Mouse (Mus musculus): ENCODE results near the gene Clip4.

The Clip4 gene

DNA sequence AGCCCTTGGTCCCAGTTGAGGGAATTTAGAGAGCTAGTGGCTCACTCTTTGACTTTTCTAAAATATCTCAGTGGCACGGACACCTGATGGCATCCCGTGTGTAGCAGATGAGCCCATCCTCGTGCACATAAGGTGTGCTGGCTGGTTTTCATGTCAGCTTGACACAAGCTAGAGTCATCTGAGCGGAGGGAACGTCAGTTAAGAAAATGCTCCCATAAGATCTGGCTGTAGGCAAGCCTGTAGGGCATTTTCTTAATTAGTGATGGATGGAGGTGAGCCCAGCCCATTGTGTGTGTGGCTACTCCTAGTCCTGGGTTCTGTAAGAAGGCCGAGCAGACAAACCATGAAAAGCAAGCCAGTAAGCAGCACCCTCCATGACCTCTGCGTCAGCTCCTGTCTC is 103.7 kb downstream of the Clip4 start:
- DNase-seq (ENCODE audit: low read depth, low spot score) = no peak

DNA sequence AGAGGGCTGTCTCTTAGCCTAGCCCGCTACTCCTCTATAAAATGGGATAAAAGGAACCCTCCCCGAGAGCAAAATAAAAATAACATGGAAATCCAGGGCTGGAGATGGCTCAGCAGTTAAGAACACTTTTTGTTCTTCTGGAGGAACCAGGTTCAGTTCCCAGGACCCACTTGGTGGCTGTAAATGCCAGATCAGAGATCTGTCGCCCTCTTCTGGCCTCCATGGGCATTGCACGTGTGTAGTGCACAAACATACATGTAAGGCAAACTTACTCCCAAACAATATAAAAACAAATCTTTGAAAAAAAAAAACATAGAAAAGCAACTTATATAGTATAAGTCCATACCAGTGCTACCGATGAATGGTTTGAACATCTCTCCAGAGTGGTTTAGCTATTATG is 104.7 kb downstream of the Clip4 start:
- DNase-seq (ENCODE audit: low read depth, low spot score) = no peak

DNA sequence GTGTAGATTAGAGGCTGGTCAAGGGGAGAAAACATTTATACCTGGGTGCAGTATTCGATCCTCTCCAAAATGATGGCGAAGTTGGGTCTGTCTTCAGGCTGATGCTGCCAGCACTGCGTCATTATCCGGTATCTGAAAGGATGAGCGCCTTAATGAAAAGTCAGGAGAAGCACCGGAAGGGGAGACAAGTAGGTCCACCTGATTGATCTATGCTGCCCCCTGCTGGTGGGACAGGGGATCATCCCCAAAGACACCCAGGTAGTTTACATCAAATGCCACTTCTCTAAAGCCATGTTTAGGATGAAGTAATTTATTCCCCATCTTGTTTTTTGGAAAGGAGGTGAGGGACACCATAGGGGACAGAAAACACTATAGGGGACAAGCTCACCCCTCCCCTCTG is 105.8 kb downstream of the Clip4 start:
- DNase-seq (ENCODE audit: low read depth, low spot score) = no peak

DNA sequence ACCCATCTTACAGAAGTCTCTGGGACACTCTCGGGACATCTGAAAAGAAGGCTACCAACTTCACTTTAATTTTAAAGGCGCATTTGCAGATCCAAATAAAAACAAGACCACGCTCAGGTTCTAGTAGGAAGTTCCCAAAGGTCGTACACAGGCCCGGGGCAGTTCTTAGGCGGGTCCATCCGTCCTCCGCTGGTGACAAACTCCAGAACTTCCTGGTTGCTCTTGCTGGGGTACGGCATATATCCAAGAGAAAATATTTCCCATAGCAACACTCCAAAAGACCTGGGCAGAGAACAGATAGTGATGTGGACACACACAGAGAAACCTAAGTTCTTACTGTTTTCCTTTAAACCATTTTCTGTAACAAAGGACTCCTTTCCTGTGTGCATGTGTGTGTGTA is 106.5 kb downstream of the Clip4 start:
- DNase-seq (ENCODE audit: low read depth, low spot score) = no peak

DNA sequence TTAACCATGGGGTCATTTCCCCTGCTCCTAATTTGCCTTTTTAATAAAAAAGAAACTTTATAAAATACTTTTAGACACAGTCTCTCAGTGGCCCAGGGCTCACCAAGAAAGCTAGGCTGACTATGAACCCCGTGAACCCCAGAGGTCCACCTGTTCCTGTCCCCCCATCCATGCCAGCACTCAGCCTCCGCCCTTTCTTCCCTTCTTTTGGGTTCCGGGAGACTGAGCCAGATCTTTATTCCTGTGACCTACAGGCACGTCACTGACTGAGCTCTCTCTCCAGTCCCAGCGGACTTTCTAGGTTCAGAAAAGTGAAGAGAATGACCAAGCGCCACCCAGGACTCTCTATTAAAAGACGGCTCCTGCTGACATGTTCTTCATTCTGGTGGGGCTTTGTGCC is 107.2 kb downstream of the Clip4 start:
- no peak for DNase-seq (ENCODE audit: low read depth, low spot score)

DNA sequence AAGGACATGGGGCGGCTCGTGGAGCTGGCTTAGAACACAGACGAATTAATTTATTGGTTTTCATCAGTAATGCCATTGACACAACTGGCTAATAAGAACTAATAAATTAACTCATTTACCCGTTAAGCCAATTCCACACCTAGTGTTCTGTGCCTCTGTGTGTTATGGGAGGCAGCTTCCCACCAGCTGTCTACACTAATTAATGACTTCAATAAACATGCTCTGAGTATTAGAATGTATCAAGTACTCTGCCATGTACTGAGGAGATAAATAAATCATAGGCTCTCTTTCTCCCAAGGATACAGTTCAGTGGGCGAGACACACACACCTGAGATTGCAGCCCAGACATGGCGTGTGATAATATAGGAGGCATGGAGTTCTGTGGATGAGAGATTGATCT is 113.1 kb downstream of the Clip4 start:
- DNase-seq (ENCODE audit: low read depth, low spot score) = no peak

DNA sequence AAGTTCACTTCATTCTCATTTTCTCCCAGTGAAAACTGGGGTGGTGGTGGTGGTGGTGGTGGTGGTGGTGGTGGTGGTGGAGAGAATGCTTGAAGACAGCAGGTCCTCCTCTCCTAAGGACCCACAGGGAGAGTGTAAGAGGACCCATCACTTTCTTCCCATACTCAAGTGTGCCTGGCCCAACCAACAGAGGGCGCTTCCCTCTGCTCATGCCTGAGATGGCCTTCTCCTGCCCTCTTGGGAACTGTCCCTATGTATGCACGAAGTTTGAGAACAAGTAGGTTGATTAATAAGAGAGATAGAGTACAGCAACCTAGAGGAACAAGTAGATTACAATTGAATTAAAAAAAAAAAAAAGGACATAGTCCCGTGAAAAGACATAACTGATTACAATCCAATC is 140.8 kb downstream of the Clip4 start:
- DNase-seq (ENCODE audit: low read depth, low spot score) = no peak

DNA sequence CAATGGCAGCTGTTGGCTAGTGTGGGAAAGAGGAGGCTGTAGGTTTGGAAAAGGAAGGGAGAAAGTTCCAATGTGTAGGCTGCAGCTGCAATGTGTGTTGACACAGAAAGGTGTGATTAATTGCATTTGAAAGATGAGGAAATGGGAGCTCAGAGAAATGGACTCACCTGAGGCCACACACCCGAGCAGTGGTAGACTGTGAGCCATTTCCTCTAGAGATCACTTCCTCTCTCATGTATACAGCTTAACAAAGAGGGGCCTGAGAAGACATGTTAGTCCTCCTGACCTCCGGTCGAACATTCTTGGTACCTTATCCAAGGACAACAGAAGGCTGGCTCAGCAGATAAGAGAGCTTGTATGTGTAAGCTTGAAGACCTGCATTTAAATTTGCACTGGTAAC is 144.9 kb downstream of the Clip4 start:
- DNase-seq (ENCODE audit: low read depth, low spot score) = no peak
